Mouse (Mus musculus): ENCODE measurements around the gene Arsk.

Arsk gene

DNA sequence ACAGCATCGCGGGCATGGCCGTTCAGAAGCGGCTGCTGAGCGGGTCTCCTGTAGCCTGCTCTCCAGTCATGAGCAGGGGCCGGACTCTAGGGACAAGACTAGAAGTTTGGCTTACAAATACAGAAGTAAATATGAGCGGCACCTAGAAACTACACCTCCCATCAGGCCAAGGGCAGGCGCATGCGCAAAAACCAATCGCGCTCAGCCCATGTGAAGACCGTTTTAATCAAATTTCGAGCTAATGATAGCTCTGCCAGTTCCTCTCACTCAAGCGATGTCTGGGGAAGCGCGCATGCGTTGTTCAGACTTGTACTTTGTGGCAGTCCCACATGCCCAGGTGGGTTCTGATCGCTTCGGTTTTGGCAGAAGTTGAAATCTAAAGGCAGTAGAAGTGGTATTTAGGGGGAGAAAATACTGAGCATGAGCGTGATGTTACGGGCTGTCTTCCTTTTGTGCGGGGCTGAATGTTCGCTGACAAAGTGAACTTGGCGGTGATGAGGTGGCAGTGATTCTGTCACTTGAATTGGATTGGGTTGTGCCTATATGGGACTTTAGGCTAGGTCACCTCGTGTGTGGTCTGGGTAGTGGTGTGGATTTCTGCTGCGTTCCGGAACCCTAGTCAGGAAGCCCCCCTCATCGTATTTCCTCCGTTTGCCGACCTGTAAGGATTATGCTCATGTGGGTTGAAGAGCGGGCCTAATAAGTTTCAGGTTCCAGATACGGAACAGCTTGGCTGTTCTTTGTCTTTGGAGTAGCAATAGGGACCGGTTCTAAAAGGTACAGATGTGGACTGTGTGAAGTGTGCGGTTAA is at the start of gene Arsk, which contains the start of gene Ttc37:
Gene Arsk (minus strand): TSS at position 168 of the 811 bp plus-strand sequence.
Gene Ttc37 (plus strand): TSS at position 242 of the 811 bp plus-strand sequence.
- peak; percentile 96 for DNase-seq

GRCm38 (mm10) chr13:76141117-76141808 is 42.8 kb upstream of the Arsk start:
- peak; percentile 5 for DNase-seq

GRCm38 (mm10) chr13:76138862-76139261 is 40.4 kb upstream of the Arsk start:
- no peak for DNase-seq

- no peak for DNase-seq
Measured at GRCm38 (mm10) chr13:76132415-76132814, 34.0 kb upstream of the Arsk start.

DNA sequence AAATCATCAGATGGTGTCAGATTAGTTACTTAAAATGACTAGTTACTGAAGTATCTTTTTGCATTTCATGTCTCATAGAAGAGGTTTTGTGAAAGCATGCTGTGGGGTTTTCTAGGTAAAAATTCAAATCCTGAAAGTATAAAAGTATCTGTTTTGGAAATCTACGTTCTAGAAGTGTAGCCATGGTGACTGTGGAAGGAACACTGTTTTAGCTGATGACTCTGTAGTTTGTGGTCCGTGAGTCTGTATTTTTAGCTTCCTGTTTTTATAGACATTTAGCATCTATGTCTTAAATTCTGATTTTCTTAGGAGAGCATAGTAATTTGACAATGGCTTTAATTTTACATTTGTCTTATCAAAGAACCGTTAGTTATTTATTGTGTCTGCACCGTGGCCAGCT is 30.3 kb upstream of the Arsk start:
- no peak for DNase-seq

- DNase-seq: no peak
Measured at GRCm38 (mm10) chr13:76109069-76109824, 10.8 kb upstream of the Arsk start.

DNA sequence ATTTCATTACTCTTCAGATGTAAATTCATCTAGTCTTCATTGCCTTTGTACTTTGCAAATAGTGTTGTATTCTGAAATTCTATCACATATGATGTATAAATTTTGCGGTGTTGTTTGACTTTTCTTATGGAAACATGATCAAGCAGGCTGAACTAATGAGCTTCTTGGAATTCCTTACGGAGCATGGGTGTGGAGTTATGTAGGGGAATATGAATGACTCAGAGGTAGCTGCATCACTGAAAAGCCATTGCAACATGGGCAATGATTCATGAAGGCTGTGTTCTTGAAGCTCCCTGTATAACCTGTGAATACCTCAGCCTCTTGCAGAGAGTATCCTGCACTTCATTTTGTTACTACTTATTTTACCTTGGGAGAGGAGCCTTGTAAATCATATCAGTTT is 3.5 kb upstream of the Arsk start:
- DNase-seq: no peak

- DNase-seq: no peak
Measured at GRCm38 (mm10) chr13:76098116-76098492, 356 bp downstream of the Arsk start.

DNA sequence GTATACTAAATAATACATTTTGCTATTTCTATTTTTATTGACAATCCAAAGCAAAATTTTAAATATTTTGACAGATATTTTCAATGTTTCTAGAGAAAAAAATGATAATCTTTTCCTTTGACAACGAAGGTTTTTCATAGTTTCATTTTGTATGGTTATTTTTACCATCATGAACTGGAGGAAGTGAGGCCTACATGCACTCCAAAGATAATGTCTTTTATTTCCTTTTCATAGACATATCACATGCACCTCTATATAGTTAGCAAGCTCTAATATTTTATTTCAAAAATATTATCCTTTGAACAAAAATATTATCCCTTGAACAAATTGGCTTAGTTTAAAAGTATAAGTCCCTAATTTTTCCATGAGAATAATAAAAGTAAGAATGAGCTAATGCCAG is 24.1 kb downstream of the Arsk start:
- no peak for DNase-seq

DNA sequence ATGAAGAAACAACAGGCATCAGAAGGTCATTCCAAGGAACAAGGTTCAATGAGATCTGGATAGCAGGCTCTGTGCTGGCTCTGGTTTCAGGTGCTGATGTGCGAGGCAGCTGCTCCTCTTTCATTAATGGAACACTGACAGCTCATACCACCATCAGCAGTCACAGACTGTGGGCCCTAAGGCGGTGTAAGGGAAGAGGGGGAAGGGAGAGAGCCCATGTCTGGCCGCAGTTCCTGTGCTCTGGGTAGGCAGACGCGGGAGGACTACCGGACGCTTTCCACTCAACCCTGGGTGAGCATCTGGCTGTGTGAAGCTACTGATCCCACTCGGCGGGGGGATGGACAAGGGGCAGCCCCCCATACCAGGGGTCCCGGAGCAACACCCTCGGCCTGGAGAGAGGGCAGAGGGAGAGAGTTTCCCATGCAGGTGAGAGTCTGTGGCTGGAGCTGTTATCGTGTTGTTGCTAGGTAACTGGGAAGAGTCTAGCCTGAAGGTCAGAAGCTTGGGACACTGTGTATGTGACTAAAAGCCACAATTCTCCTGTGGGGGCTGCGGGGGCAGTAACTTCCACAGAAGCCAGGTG is 34.0 kb downstream of the Arsk start:
- no peak for DNase-seq

GRCm38 (mm10) chr13:76063548-76063947 is 34.9 kb downstream of the Arsk start:
- no peak for DNase-seq

DNA sequence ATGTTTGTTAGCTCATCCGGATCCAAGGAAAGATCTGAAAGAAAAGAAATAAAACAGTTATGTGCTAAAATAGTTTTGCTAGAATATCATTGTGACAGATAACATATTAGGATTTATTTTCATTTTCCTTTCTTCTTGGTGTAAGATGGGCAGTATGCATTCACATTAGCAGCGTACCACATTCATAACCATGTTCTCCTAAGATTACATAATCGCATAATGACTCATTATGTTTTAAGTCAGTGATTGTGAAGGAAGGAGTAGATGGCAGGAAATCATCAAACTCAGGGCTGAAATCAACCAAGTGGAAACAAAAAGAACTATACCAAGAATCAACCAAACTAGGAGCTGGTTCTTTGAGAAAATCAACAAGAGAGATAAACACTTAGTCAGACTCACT is 35.9 kb downstream of the Arsk start:
- no peak for DNase-seq

DNA sequence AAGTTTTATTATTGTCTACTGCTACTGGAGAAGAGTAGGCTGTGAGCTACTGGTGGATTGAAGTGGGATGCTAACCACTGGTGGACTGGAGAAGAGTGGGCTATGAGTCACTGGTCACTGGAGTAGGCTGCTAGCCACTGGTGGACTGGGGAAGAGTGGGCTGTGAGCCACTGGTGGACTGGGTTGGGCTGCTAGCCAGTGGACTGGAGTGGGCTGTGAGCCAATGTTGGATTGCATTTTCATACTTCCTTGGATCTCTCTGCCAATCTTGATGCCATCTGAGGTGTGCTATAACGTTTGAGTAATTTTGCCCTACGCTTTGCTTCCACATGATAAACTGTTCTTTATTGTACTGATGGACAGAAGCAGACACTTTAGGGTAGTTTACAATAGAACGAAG is 36.3 kb downstream of the Arsk start:
- DNase-seq: no peak

DNA sequence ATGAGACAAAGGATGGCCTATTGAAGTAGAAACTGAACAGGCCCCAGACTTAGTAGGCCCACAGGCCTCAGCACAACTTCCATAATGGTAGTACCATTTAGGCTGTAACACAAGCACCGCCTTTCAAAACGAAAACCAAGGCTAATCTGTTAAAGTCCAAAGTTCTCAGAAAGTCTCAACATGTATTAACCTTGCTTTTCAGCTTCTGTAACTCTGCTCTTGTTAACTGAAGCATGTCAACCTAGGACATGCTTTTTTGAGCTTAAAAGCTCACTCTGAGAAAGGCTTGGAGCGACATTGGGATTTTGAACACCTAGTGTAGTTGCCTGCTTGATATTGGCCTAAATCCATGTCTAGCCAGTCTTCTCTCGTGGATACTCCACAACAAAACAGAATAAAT is 38.9 kb downstream of the Arsk start:
- no peak for DNase-seq

DNA sequence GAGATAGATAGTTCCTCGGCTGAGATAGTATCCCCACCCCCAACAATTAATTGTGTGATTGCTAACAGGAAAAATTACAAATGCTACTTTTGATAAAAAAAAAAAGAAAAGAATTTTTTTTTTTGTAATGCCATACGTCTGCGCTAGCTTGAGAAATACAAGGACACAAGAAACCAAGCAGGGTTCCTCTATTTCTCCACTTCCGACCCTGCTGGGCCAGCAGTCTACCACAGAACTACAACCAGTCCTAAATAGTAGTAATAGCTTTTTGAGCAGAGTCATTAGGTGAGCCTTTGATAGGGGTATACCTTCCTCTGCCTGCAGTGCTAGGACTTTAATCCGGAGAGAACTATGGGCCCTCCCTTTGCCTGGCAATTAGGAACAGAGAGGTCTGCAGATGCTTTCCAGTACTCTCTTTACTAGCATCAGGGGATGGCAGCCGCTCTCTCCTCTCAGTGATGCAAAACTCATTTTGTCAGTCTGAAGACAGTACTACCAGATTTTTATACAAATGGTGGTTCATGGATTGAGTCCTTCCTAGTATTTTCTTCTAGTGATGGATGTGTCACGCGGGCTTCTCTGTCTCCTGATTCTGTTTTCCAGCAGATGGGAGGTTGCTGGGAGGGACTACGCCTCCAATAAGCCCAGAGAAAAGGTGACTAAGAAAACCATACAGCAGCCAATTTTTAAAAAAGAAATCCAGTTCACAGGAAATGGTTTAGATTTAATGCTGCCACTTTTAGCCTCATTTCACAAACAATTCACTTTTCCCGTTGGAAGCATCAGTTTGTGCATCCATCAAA is 41.0 kb downstream of the Arsk start:
- no peak for DNase-seq

DNA sequence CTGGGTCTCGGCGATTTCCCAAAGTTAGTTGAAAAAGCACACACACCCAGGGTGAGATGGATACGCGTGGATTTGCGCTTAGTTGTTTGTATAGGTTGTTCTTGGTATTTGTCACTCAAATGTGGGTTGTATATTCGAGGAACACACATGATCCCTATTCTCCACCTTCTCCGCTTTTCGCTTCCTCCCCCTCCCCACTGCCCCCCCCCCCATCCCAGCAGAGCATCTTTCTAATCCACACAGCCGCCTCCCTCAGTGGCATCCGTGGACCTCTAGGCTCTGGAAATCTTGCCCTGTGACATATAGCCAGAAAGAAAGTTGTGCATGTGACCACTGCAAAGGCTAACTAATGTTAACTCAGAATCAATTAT is 41.6 kb downstream of the Arsk start, which contains the start of gene Gpr150:
Gene Gpr150 (minus strand): TSS at position 101 of the 371 bp plus-strand sequence.
- no peak for DNase-seq

DNA sequence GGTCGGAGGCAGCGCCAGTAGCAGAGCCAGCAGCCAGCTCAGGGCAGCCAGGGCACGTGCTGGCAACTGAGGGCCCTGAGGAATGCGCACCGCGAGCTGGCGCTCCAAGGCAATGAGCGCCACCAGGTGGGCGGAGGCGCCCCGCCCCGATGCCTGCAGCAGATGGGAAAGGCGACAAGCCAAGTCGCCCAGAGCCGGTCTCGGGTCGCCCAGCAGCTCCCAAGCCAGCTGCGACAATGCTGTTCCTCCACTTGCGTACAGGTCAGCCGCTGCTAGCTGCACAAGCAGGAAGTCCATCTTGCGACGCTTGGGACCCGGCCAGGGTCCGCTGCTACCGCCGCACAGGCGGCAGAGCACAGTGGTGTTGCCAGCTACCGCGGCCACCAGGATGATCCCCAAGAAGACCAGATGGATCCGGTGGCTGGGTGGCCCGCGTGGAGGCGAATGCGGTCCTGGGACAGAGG is 42.2 kb downstream of the Arsk start:
- peak; percentile 46 for DNase-seq

DNA sequence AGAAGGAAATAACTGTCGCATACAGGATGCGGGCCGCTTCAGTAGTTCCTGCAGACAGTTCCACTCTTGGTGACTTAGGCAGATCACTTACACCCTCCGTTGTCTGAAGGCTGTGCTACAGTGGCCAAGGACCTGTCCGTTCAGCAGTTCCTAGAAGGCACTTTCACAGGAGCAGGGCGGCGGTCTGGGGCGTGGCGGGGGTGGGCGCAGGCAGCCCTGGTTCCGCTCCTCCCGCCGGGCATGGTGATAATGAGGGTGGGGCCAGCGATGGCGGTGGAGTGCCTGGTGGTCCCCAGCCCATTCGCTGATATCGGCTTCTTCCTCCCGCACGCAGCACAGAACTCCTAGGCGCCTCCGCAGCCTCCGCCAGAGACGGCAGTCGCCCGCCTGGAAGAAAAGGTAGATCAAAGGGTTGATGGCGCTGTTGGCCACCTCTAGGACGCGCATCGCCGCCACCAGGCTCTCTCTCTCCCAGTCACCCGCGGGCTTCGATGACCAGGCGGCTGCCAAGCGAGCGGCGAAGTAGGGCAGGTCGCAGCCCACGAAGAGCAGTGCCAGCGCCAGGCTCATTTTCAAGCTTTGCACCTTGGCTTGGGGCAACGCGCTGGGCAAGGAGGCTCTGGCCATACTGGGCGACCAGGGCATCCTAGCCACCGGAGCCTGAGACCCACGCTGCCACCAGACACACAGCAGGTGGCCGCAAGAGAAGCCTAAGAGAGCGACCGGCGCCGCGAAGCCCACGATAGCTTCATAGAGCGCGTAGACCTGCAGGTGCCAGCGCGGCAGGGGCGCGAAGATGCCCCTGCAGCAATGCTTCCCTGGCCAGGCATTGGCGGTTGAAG is 42.8 kb downstream of the Arsk start:
- peak; percentile 4 for DNase-seq

- no peak for DNase-seq
Measured at GRCm38 (mm10) chr13:76044971-76045370, 53.5 kb downstream of the Arsk start.

DNA sequence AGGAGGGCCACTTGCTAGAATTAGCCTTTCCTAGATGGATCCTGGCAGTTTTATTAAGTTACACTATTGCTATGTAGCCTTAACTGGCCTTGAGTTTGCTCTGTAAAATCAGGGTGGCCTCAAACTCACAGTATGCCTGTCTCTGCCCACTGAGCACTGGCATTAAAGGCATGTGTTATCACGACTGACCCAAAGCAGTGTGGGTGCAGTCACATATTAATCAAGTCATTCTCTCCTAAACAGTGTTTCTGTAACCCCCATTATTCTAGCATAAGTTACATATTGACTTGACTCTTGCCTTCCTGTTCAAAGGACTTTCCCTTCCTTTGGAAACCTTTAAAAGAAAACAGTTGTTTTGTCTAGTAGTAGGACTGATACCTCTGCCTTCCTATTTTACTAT is 56.0 kb downstream of the Arsk start:
- DNase-seq: no peak

GRCm38 (mm10) chr13:76024588-76024987 is 73.9 kb downstream of the Arsk start:
- DNase-seq: no peak

All from lung, postnatal 10 days (tissue).